Mouse (Mus musculus) limb, embryonic 10.5 days (tissue): ENCODE data around the gene Sergef. TPM values are rescaled to one million over a fixed set of nuclear protein-coding genes. Genes with fewer than 3 reads are reported as not detected.
"Not testable (repeated sequence)": the region's sequence is repeated elsewhere in the genome, so short reads cannot be mapped to it uniquely, and the experiment has no call there.

Experiments
- DNase-seq: peaks from one replicate; pipeline ENCODE4 v3.0.0-alpha.2; 2017; ENCODE audit warnings: low spot score
- H3K27ac ChIP-seq: fragments of 300-500 bp; sonication (generic); 2 replicates; pipeline ENCODE4 v1.5.1; 2016; ENCODE audit warnings: mild to moderate bottlenecking
- H3K27me3 ChIP-seq: fragments of 300-500 bp; sonication (generic); 2 replicates; pipeline ENCODE4 v1.6.1; 2016; ENCODE audit warnings: low read depth, mild to moderate bottlenecking; ENCODE audit not compliant: poor library complexity, severe bottlenecking
- H3K36me3 ChIP-seq: fragments of 300-500 bp; sonication (generic); 2 replicates; pipeline ENCODE4 v1.6.1; 2016; ENCODE audit warnings: mild to moderate bottlenecking, moderate library complexity
- H3K4me1 ChIP-seq: fragments of 300-500 bp; sonication (generic); 2 replicates; pipeline ENCODE4 v1.6.1; 2016
- H3K4me3 ChIP-seq: fragments of 300-500 bp; sonication (generic); 2 replicates; pipeline ENCODE4 v1.5.1; 2016; ENCODE audit warnings: mild to moderate bottlenecking, moderate library complexity
- H3K9me3 ChIP-seq: fragments of 300-500 bp; sonication (generic); replicated peaks from 2 replicates; pipeline ENCODE4 v1.6.1; 2016; ENCODE audit warnings: mild to moderate bottlenecking
- WGBS: fragments of 180-500 bp; shearing (Covaris S2); methylation state at CpG from one replicate; pipeline ENCODE4 v1.1.7; 2016; 5-methylcytosine and 5-hydroxymethylcytosine counted together
- polyA plus RNA-seq: library from polyadenylated mRNA; unstranded; fragments of >200 nt; fragmentation: Nextera tagmentation; extraction: Ambion mirVana; gene quantifications from 2 replicates; pipeline ENCODE4 v1.2.1, GENCODE M21; 2016

The Sergef gene
- polyA plus RNA-seq, 1 experiment from 2014 or later: 12.1 TPM

- H3K27ac ChIP-seq: no peak overlapping the region
- H3K4me1 ChIP-seq: peaks cover 6% of the 10 kb centered on the region; the same call in 1 of the 2 replicates
- H3K4me3 ChIP-seq: no peak overlapping the region
- DNase-seq: no peak
- no peaks in the 10 kb centered on the region for H3K27me3 ChIP-seq
- H3K9me3 ChIP-seq: no peaks in the 10 kb centered on the region
- H3K36me3 ChIP-seq: no peaks in the 10 kb centered on the region
- WGBS: 73% methylated on average over 17 of the region's 17 CpGs
Observed at GRCm38 (mm10) chr7:46587466-46587865, 52.1 kb downstream of the Sergef start.

DNA sequence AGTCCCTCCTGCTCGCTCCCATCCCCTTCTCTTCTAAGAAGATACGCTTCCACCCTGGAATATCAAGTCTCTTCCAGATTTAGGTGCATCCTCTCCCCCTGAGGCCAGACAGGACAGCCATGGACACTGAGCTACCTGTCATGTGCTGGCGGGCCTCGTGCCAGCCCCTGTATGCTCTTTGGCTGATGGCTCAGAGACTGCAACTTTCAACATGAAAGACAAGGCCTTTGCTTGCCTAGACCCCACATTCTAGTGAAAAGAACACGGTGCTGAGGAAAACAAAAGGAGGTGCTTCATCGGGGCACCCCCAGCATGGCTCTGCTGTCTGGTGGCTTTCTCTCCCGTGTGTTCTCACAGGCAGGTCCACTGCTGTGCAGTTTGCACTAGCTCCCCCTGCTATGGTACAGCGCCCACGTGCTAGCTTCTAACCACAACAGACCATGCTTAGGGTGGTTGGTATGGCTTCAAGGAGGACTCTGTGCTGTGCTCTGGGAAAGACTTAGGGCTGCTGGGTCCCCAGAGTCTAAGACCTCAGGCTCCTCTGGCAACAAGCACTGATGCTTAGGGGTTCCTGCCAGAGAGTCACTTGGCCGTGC, 52.9 kb downstream of the Sergef start:
- no peak for DNase-seq
- Histone ChIP-seq H3K27me3 (no peaks in the 10 kb centered on the region), H3K4me3 (no peak overlapping the region), H3K4me1 (peaks cover 6% of the 10 kb centered on the region; the same call in 1 of the 2 replicates), H3K9me3 (no peaks in the 10 kb centered on the region), H3K27ac (no peak overlapping the region), H3K36me3 (no peaks in the 10 kb centered on the region)
- WGBS: 91% methylated on average over 10 of the region's 10 CpGs

DNA sequence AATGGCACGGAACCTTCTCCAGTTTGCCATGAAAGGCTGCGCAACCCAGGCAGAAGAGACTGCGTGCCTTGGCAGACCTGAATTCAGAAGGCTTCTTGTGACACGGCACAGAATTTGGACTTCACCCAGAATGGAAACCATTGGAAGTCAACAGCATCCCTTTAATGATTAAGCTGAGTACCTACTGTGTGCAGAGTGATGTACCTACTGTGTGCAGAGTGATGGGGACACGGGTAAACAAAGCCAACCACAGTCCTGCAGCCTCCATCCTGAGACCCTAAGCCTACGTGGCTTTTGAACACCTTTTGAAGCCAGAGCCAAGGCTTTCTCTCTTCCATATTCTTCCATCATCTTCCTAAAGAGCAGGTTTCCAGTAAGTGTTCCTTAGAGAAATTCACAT, 56.9 kb downstream of the Sergef start:
- Histone ChIP-seq H3K36me3 (no peaks in the 10 kb centered on the region), H3K9me3 (no peaks in the 10 kb centered on the region), H3K27ac (no peak overlapping the region), H3K4me1 (peaks cover 3% of the 10 kb centered on the region; the same call in 1 of the 2 replicates), H3K4me3 (no peak overlapping the region), H3K27me3 (no peaks in the 10 kb centered on the region)
- WGBS: 93% methylated on average over 6 of the region's 6 CpGs
- DNase-seq: no peak

GRCm38 (mm10) chr7:46581358-46581930, 58.2 kb downstream of the Sergef start:
- no peaks in the 10 kb centered on the region for H3K27me3 ChIP-seq
- H3K9me3 ChIP-seq: no peaks in the 10 kb centered on the region
- no peaks in the 10 kb centered on the region for H3K4me1 ChIP-seq
- DNase-seq: no peak
- no peaks in the 10 kb centered on the region for H3K36me3 ChIP-seq
- H3K4me3 ChIP-seq: no peak overlapping the region
- no peak overlapping the region for H3K27ac ChIP-seq
- WGBS: 77% methylated on average over 8 of the region's 8 CpGs

- H3K4me3 ChIP-seq: no peak overlapping the region
- H3K4me1 ChIP-seq: no peaks in the 10 kb centered on the region
- no peak for DNase-seq
- WGBS: 94% methylated on average over 5 of the region's 5 CpGs
- H3K27ac ChIP-seq: no peak overlapping the region
- no peaks in the 10 kb centered on the region for H3K9me3 ChIP-seq
- no peaks in the 10 kb centered on the region for H3K27me3 ChIP-seq
- H3K36me3 ChIP-seq: no peaks in the 10 kb centered on the region
Observed at GRCm38 (mm10) chr7:46578091-46578490, 61.5 kb downstream of the Sergef start.

GRCm38 (mm10) chr7:46575897-46576296, 63.7 kb downstream of the Sergef start:
- H3K27ac ChIP-seq: no peak overlapping the region
- no peaks in the 10 kb centered on the region for H3K36me3 ChIP-seq
- no peaks in the 10 kb centered on the region for H3K4me1 ChIP-seq
- H3K4me3 ChIP-seq: no peak overlapping the region
- H3K27me3 ChIP-seq: no peaks in the 10 kb centered on the region
- DNase-seq: no peak
- no peaks in the 10 kb centered on the region for H3K9me3 ChIP-seq
- 90% methylated on average over 2 of the region's 2 CpGs for WGBS

GRCm38 (mm10) chr7:46572803-46573594, 66.6 kb downstream of the Sergef start:
- Histone ChIP-seq H3K9me3 (no peaks in the 10 kb centered on the region), H3K4me3 (no peak overlapping the region), H3K27me3 (no peaks in the 10 kb centered on the region), H3K4me1 (no peaks in the 10 kb centered on the region), H3K27ac (no peak overlapping the region), H3K36me3 (no peaks in the 10 kb centered on the region)
- 80% methylated on average over 15 of the region's 15 CpGs for WGBS
- DNase-seq: no peak

DNA sequence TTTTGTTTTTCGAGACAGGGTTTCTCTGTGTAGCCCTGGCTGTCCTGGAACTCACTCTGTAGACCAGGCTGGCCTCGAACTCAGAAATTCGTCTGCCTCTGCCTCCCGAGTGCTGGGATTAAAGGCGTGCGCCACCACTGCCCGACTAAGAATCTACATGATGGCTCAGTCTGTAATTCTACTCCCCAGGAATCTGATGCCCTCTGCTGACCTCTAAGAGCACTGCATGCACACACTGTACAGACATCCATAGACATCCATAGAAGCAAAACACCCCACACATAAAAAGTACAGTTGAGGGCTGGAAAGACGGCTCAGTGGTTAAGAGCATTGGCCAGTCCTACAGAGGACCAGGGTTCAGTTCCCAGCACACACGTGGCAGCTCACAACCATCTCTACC, 70.1 kb downstream of the Sergef start:
- WGBS: 82% methylated on average over 9 of the region's 9 CpGs
- H3K9me3 ChIP-seq, DNase-seq, H3K36me3 ChIP-seq, H3K4me3 ChIP-seq, H3K27me3 ChIP-seq, H3K4me1 ChIP-seq, H3K27ac ChIP-seq: not testable (repeated sequence)

GRCm38 (mm10) chr7:46566318-46567007, 73.1 kb downstream of the Sergef start:
- no peaks in the 10 kb centered on the region for H3K27me3 ChIP-seq
- H3K4me1 ChIP-seq: no peaks in the 10 kb centered on the region
- WGBS: 94% methylated on average over 8 of the region's 8 CpGs
- no peaks in the 10 kb centered on the region for H3K9me3 ChIP-seq
- 0 out of 2 replicates have a peak, but pooled peaks cover 5% of the 10 kb centered on the region for H3K36me3 ChIP-seq
- no peak overlapping the region for H3K4me3 ChIP-seq
- no peak overlapping the region for H3K27ac ChIP-seq
- no peak for DNase-seq

DNA sequence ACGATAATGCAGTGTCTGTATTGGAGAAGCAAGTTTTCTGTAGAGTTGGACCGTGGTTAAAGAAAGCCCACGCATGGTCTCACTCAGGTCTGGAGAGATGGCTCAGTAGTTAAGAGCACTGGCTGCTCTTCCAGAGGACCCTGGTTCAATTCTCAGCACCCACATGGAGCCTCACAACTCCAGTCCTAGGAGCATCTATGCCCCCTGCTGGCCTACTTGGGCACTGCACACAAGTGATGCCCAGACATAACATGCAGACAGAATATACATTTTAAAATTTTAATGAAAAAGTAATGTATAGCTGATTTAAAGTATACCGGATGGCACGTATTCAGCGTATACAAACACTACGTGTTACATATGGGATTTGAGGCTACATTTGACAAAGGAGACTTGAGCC, 74.2 kb downstream of the Sergef start:
- DNase-seq: no peak
- no peaks in the 10 kb centered on the region for H3K9me3 ChIP-seq
- no peaks in the 10 kb centered on the region for H3K4me1 ChIP-seq
- H3K27me3 ChIP-seq: no peaks in the 10 kb centered on the region
- no peak overlapping the region for H3K27ac ChIP-seq
- no peak overlapping the region for H3K4me3 ChIP-seq
- whole genome bisulfite sequencing: 97% methylated on average over 7 of the region's 7 CpGs
- 0 out of 2 replicates have a peak, but pooled peaks cover 5% of the 10 kb centered on the region for H3K36me3 ChIP-seq

GRCm38 (mm10) chr7:46563801-46564200, 75.8 kb downstream of the Sergef start:
- no peak for DNase-seq
- no peak overlapping the region for H3K4me3 ChIP-seq
- 0 out of 2 replicates have a peak, but pooled peaks cover 5% of the 10 kb centered on the region for H3K36me3 ChIP-seq
- H3K9me3 ChIP-seq: no peaks in the 10 kb centered on the region
- no peak overlapping the region for H3K27ac ChIP-seq
- H3K4me1 ChIP-seq: no peaks in the 10 kb centered on the region
- H3K27me3 ChIP-seq: no peaks in the 10 kb centered on the region

DNA sequence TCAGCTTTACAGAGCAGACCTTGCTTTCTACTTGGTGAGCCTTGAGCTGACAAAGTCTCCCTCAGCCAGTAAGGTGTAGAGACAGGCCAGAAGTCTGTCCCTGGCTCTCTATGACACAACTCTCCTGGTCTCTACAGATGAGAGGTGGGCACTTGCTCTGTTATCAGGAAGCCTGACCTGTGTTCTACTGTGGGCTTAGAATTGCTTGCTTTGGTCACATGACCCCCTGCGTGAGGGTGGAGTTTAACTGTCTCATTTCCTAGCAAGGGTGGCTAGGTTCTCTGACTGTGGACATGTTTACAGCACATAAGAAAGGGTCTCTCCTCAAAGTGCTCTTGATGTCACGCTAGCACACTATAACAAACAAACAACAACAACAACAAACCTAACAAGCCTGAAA, 79.5 kb downstream of the Sergef start:
- Histone ChIP-seq H3K9me3 (no peaks in the 10 kb centered on the region), H3K27ac (no peak overlapping the region), H3K4me1 (0 out of 2 replicates have a peak, but pooled peaks cover 3% of the 10 kb centered on the region), H3K36me3 (no peaks in the 10 kb centered on the region), H3K27me3 (no peaks in the 10 kb centered on the region), H3K4me3 (no peak overlapping the region)
- no peak for DNase-seq
- whole genome bisulfite sequencing: 94% methylated on average over 2 of the region's 2 CpGs

DNA sequence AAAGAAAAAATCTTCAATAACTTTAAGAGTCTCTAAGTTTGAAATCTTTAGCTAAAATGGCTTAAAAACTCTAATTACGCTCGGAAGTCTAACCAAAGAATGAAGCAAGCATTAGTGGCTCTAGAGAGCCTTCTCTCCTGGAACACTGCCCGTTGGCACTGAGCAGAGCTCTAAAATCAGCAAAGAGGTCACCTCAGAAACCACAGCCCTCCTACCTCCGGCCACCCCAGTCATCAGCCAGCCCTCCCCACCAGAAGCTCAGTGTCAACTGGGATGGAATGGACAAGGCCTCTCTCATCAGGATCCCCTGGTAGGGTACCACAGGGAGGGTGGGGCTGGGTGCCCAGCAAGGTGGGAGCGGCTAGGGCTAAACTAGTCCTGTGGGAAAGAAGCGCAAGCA, 80.0 kb downstream of the Sergef start:
- DNase-seq: no peak
- 0 out of 2 replicates have a peak, but pooled peaks cover 3% of the 10 kb centered on the region for H3K4me1 ChIP-seq
- no peak overlapping the region for H3K27ac ChIP-seq
- H3K36me3 ChIP-seq: no peaks in the 10 kb centered on the region
- H3K27me3 ChIP-seq: no peaks in the 10 kb centered on the region
- H3K4me3 ChIP-seq: no peak overlapping the region
- 96% methylated on average over 6 of the region's 6 CpGs for WGBS
- no peaks in the 10 kb centered on the region for H3K9me3 ChIP-seq
